Mouse (Mus musculus) ES-Bruce4 (cell line): ENCODE measurements around the gene Fam227a. TPM values are rescaled to one million over a fixed set of nuclear protein-coding genes. Genes with fewer than 3 reads are reported as not detected.

ENCODE experiments used
- H3K27ac ChIP-seq: 2 replicates; pipeline ENCODE4 v1.5.1; 2012; ENCODE audit warnings: low read length, inconsistent platforms; ENCODE audit not compliant: insufficient read depth
- H3K27me3 ChIP-seq: 2 replicates; pipeline ENCODE4 v1.6.1; 2012; ENCODE audit warnings: mild to moderate bottlenecking, low read length, inconsistent platforms; ENCODE audit not compliant: control insufficient read depth, poor library complexity, insufficient read depth, severe bottlenecking
- H3K36me3 ChIP-seq: 2 replicates; pipeline ENCODE4 v1.6.1; 2012; ENCODE audit warnings: inconsistent platforms, mild to moderate bottlenecking, low read length, moderate library complexity; ENCODE audit not compliant: control insufficient read depth, poor library complexity, insufficient read depth, severe bottlenecking
- H3K4me1 ChIP-seq: one replicate; pipeline ENCODE4 v1.8.1; 2011; ENCODE audit warnings: low read length; ENCODE audit not compliant: control insufficient read depth, insufficient read depth
- H3K4me3 ChIP-seq: 2 replicates; pipeline ENCODE4 v1.5.1; 2011; ENCODE audit warnings: low read depth, mild to moderate bottlenecking, low read length
- H3K9ac ChIP-seq: 2 replicates; pipeline ENCODE4 v1.6.1; 2012; ENCODE audit warnings: low read depth, mild to moderate bottlenecking, inconsistent platforms; ENCODE audit not compliant: poor library complexity, severe bottlenecking
- H3K9me3 ChIP-seq: replicated peaks from 2 replicates; pipeline ENCODE4 v1.6.1; 2012; ENCODE audit warnings: mild to moderate bottlenecking, low read length, inconsistent platforms; ENCODE audit not compliant: control insufficient read depth, poor library complexity, insufficient read depth, severe bottlenecking
- CTCF ChIP-seq: IDR thresholded peaks from one replicate; pipeline ENCODE4 v1.8.1; 2011; ENCODE audit warnings: low read depth, low read length
- EP300 ChIP-seq: IDR thresholded peaks from 2 replicates; pipeline ENCODE4 v1.6.1; 2011; ENCODE audit warnings: low read depth, low read length; ENCODE audit not compliant: insufficient read depth
- POLR2A ChIP-seq: IDR thresholded peaks from one replicate; pipeline ENCODE4 v1.8.1; 2011; ENCODE audit warnings: low read length; ENCODE audit not compliant: insufficient read depth
- polyA plus RNA-seq: library from polyadenylated mRNA; stranded (reverse); fragments of >200 nt; gene quantifications from 2 replicates; pipeline ENCODE4 v1.2.4, GENCODE M21; 2011; ENCODE audit warnings: low read depth; ENCODE audit not compliant: missing spikeins, insufficient read depth, insufficient read length

Fam227a gene
- polyA plus RNA-seq, 1 experiment = 3.2 TPM

GRCm38 (mm10) chr15:79559649-79560048 lies 99.1 kb downstream of the Fam227a start:
- H3K9me3 ChIP-seq = no peaks in the 10 kb centered on the region
- no peak overlapping the region for H3K9ac ChIP-seq
- no peaks in the 10 kb centered on the region for H3K27me3 ChIP-seq
- no peak overlapping the region for H3K4me3 ChIP-seq
- H3K4me1 ChIP-seq = no peaks in the 10 kb centered on the region
- TF ChIP-seq EP300 (no peak), POLR2A (no peak), CTCF (no peak)
- H3K27ac ChIP-seq = no peak overlapping the region
- no peaks in the 10 kb centered on the region; the same call in 1 of the 2 replicates for H3K36me3 ChIP-seq

Other genes with a start within 250 kb of the Fam227a start
- 113 and 116 TPM in 2 replicates for gene Csnk1e, start 203.4 kb downstream of the Fam227a start, polyA plus RNA-seq
- 4.5 TPM in 2 replicates for gene Kcnj4, start 153.7 kb downstream of the Fam227a start, polyA plus RNA-seq
- gene Kdelr3, start 142.5 kb downstream of the Fam227a start, polyA plus RNA-seq = 41.4 and 43.9 TPM in 2 replicates
- 375 and 392 TPM in 2 replicates for gene Ddx17, start 112.2 kb downstream of the Fam227a start, polyA plus RNA-seq
- 23.5 and 26.8 TPM in 2 replicates for gene Dmc1, start 53.8 kb downstream of the Fam227a start, polyA plus RNA-seq
- 22.0 and 28.7 TPM in 2 replicates for gene Cby1, start 243 bp upstream of the Fam227a start, polyA plus RNA-seq
- 131 and 145 TPM in 2 replicates for gene Tomm22, start 11.9 kb upstream of the Fam227a start, polyA plus RNA-seq
- 20.7 and 20.9 TPM in 2 replicates for gene Josd1, start 29.0 kb upstream of the Fam227a start, polyA plus RNA-seq
- gene Gtpbp1, start 31.9 kb upstream of the Fam227a start, polyA plus RNA-seq = 32.4 and 38.3 TPM in 2 replicates
- gene Sun2, start 83.6 kb upstream of the Fam227a start, polyA plus RNA-seq = 7.8 and 11.7 TPM in 2 replicates
- 15.7 and 19.9 TPM in 2 replicates for gene Dnal4, start 118.9 kb upstream of the Fam227a start, polyA plus RNA-seq
- 8.0 and 9.7 TPM in 2 replicates for gene Nptxr, start 145.8 kb upstream of the Fam227a start, polyA plus RNA-seq
- 1.2 TPM in 1 of 2 replicates, not detected in the other for gene Npcd, start 175.3 kb upstream of the Fam227a start, polyA plus RNA-seq
- gene Cbx6, start 175.7 kb upstream of the Fam227a start, polyA plus RNA-seq = 25.7 and 28.7 TPM in 2 replicates
- gene Apobec3, start 232.7 kb upstream of the Fam227a start, polyA plus RNA-seq = 98.9 and 114 TPM in 2 replicates